Mouse (Mus musculus): ENCODE measurements around the gene Ccdc65. TPM values are rescaled to one million over a fixed set of nuclear protein-coding genes. Genes with fewer than 3 reads are reported as not detected.

The Ccdc65 gene
- polyA plus RNA-seq, 1 experiment, result 0.48 TPM

DNA sequence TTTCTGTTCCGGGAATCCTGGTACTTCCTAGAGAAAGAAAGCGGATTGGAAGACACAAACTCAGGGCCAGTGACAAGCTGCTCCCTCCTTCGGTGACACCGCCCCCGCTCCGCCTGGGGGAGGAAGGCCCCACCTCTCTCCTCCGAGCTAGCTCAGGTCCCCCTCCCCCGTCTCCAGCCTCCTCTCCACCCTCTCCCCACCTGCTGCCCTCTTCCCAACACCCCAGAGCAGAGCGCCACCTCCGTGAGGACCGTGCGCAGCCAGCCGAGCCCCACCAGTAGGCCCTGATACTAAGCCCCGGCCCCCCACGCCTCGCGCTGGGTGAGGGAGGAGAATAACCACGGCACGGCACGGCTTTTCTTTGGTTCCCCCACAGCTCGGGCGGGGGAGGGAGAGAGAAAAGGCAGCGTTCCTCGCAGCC, 54.2 kb downstream of the Ccdc65 start:
- Histone ChIP-seq H3K36me3 (ENCODE audit: control insufficient read depth, insufficient read depth) (peaks cover 39% of the 10 kb centered on the region), H3K79me3 (ENCODE audit: low read depth) (peaks cover 48% of the 10 kb centered on the region), H3K4me3 (ENCODE audit: insufficient read depth, poor library complexity, severe bottlenecking) (peak overlapping the region; percentile 100), H3ac (ENCODE audit: control insufficient read depth, insufficient read length, low read depth) (peak overlapping the region; percentile 91), H3K27me3 (ENCODE audit: control insufficient read depth, insufficient read depth, insufficient read length) (no peaks in the 10 kb centered on the region), H3K79me2 (ENCODE audit: control insufficient read depth, insufficient read depth) (peaks cover 59% of the 10 kb centered on the region)
- TF ChIP-seq CEBPB (IDR thresholded peaks at IDR 0.05; ENCODE audit: low read depth), result no peak
- TF ChIP-seq MAX (IDR thresholded peaks at IDR 0.05), result peak; percentile 24
- TF ChIP-seq MYOD1 (IDR thresholded peaks at IDR 0.05; ENCODE audit: control insufficient read depth, insufficient read length, low read depth), result peak; percentile 18

DNA sequence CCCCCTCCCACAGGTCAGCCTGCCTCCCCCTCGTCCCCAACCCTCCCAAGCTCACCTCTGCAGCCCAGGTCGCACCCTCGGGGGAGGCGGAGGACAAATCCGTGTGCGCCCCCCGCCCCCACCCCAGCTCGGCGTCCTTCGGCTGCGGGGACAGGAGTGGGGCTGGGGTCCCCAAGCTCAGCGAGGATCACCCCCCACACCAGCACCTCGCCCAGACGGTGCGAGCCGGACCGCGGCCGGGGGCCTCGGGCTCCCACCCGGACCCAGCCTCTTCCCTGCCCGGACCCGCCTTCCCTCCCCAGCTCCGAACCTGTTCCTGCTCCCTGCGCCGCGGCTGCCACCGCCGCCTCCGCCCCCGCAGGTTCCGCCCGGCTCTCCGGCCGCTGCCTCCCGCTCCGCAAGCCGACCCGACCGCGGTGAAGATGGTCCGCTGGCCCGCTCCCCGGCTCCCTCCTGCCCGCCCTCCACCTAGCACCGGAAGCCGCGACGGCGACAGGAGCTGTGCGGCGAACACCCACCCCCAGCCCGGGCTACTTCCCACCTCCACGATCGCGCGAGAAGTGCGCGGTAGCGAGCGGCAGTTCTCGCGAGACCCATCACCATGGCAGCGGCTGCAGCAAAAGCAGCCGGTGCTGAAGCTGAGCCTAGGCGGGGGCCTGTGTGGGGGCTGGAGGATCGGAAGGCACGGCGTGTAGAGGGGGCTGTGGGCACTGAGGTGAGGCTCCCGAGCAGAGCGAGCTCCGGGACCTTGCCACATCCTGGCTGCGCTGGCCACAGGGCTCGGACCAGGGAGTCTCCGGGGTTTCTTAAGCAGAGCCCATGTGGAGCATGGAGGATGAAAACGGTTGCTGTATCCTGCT, 54.9 kb downstream of the Ccdc65 start, which contains the start of gene Arf3:
Gene Arf3, minus strand, starts transcription at position 545 of the 860 bp plus-strand sequence.
- no peak for TF ChIP-seq CTCF (IDR thresholded peaks at IDR 0.05; ENCODE audit: control insufficient read depth, insufficient read depth, insufficient read length)
- TF ChIP-seq MAX (IDR thresholded peaks at IDR 0.05), result peak; percentile 46
- no peak for TF ChIP-seq MYOD1 (IDR thresholded peaks at IDR 0.05; ENCODE audit: control insufficient read depth, insufficient read length, low read depth)
- H3K27me3 ChIP-seq (ENCODE audit: control insufficient read depth, insufficient read depth, insufficient read length), result no peaks in the 10 kb centered on the region
- H3K36me3 ChIP-seq (ENCODE audit: control insufficient read depth, insufficient read depth), result peaks cover 35% of the 10 kb centered on the region
- H3K79me2 ChIP-seq (ENCODE audit: control insufficient read depth, insufficient read depth), result peaks cover 52% of the 10 kb centered on the region
- H3K79me3 ChIP-seq (ENCODE audit: low read depth), result peaks cover 42% of the 10 kb centered on the region
- H3ac ChIP-seq (ENCODE audit: control insufficient read depth, insufficient read length, low read depth), result peak within 1 kb of the TSS; percentile 91
- H3K4me3 ChIP-seq (ENCODE audit: insufficient read depth, poor library complexity, severe bottlenecking), result peak within 1 kb of the TSS; percentile 100

DNA sequence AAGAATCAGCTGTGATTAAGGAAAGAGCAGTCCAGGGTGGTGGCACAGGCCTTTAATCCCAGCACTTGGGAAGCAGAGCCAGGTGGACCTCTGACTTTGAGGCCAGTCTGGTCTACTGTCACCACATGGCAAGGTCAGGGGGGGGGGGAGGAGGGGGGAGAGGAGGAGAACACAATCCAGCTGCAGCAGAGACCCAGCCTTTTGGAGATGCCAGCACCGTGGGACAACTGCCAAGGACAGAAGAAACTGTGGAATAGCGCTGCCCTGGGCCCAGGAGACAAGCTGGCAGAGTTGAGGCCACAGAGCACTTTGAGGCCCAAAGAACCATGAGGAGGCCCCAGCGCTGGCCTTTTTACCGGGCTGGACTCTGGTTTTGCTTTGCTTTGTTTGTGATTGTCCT, 57.9 kb downstream of the Ccdc65 start:
- no peaks in the 10 kb centered on the region for H3K27me3 ChIP-seq (ENCODE audit: control insufficient read depth, insufficient read depth, insufficient read length)
- no peak for TF ChIP-seq FOSL1 (IDR thresholded peaks at IDR 0.05; ENCODE audit: insufficient read depth, low read length, poor library complexity, severe bottlenecking)
- TF ChIP-seq USF1 (IDR thresholded peaks at IDR 0.05; ENCODE audit: low read depth), result no peak
- no peak for TF ChIP-seq MYOD1 (IDR thresholded peaks at IDR 0.05; ENCODE audit: control insufficient read depth, insufficient read length, low read depth)
- no peak for TF ChIP-seq MYOG (IDR thresholded peaks at IDR 0.05; ENCODE audit: control insufficient read depth, extremely low read depth, insufficient read length)
- no peak for TF ChIP-seq MAX (IDR thresholded peaks at IDR 0.05)
- TF ChIP-seq CTCF (IDR thresholded peaks at IDR 0.05; ENCODE audit: control insufficient read depth, insufficient read depth, insufficient read length), result no peak
- TF ChIP-seq CEBPB (IDR thresholded peaks at IDR 0.05; ENCODE audit: low read depth), result no peak
- H3ac ChIP-seq (ENCODE audit: control insufficient read depth, insufficient read length, low read depth), result no peak overlapping the region
- peaks cover 12% of the 10 kb centered on the region for H3K79me3 ChIP-seq (ENCODE audit: low read depth)
- no peak overlapping the region for H3K4me3 ChIP-seq (ENCODE audit: insufficient read depth, poor library complexity, severe bottlenecking)
- H3K36me3 ChIP-seq (ENCODE audit: control insufficient read depth, insufficient read depth), result peaks cover 8% of the 10 kb centered on the region
- H3K79me2 ChIP-seq (ENCODE audit: control insufficient read depth, insufficient read depth), result peaks cover 22% of the 10 kb centered on the region

DNA sequence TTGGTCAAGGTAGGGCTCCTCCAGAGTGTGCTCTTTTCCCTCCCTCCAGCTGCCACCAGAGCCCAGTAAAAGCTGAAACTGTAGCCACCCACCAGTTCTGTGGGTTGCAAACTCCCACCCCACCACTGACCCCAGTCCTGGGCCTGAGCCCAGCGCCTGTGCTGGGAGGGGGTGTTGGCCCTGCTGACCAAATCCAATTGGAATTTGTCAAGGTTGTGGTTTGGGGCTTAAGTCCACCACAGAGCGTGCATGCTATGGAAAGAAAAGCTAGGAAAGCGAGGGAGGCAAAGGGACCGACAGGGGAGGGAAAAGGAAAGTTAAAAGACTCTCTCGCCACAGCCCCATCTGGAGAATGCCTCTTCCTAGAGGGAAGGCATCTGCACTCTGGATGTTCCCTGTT, 60.3 kb downstream of the Ccdc65 start:
- no peak for TF ChIP-seq MYOG (IDR thresholded peaks at IDR 0.05; ENCODE audit: control insufficient read depth, extremely low read depth, insufficient read length)
- TF ChIP-seq MYOD1 (IDR thresholded peaks at IDR 0.05; ENCODE audit: control insufficient read depth, insufficient read length, low read depth), result no peak
- TF ChIP-seq CEBPB (IDR thresholded peaks at IDR 0.05; ENCODE audit: low read depth), result no peak
- TF ChIP-seq CTCF (IDR thresholded peaks at IDR 0.05; ENCODE audit: control insufficient read depth, insufficient read depth, insufficient read length), result no peak
- TF ChIP-seq FOSL1 (IDR thresholded peaks at IDR 0.05; ENCODE audit: insufficient read depth, low read length, poor library complexity, severe bottlenecking), result no peak
- TF ChIP-seq USF1 (IDR thresholded peaks at IDR 0.05; ENCODE audit: low read depth), result no peak
- peak; percentile 66 for TF ChIP-seq MAX (IDR thresholded peaks at IDR 0.05)
- no peak overlapping the region for H3ac ChIP-seq (ENCODE audit: control insufficient read depth, insufficient read length, low read depth)
- no peaks in the 10 kb centered on the region for H3K27me3 ChIP-seq (ENCODE audit: control insufficient read depth, insufficient read depth, insufficient read length)
- no peaks in the 10 kb centered on the region for H3K79me2 ChIP-seq (ENCODE audit: control insufficient read depth, insufficient read depth)
- peaks cover 23% of the 10 kb centered on the region for H3K36me3 ChIP-seq (ENCODE audit: control insufficient read depth, insufficient read depth)
- no peak overlapping the region for H3K4me3 ChIP-seq (ENCODE audit: insufficient read depth, poor library complexity, severe bottlenecking)
- no peaks in the 10 kb centered on the region for H3K79me3 ChIP-seq (ENCODE audit: low read depth)

DNA sequence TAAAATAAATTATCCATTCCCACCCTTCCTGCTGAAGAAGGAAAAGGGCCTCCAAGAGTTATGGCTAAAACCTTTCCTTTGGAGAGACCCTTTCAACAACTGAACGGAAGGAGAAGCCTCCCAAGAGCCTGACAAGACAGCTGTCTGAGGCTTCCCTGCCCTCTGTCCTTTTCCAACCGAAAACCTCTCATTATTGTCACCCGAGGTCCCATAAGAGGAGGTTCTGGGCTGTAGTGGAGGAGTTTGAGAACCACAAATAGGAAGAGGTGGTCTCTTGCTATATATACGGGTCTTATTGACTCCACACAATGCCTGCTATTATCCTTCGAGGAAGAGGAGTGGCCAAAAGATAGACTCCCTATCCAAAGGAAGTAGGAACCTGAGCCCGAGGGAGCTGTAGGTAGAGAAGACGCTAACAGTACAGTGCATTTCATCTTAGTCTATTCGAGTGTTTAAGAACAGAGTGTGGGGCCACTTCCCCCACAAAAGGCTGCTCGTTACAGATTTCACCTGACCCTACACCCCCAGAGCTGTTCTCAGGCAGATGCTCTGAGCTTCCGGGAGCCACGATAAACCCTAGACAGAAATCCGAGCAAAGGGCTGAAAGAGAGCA, 63.9 kb downstream of the Ccdc65 start:
- Histone ChIP-seq H3K79me3 (ENCODE audit: low read depth) (no peaks in the 10 kb centered on the region), H3K36me3 (ENCODE audit: control insufficient read depth, insufficient read depth) (peaks cover 39% of the 10 kb centered on the region), H3K4me3 (ENCODE audit: insufficient read depth, poor library complexity, severe bottlenecking) (no peak overlapping the region), H3K27me3 (ENCODE audit: control insufficient read depth, insufficient read depth, insufficient read length) (no peaks in the 10 kb centered on the region), H3ac (ENCODE audit: control insufficient read depth, insufficient read length, low read depth) (no peak overlapping the region), H3K79me2 (ENCODE audit: control insufficient read depth, insufficient read depth) (peaks cover 13% of the 10 kb centered on the region)
- TF ChIP-seq MYOG (IDR thresholded peaks at IDR 0.05; ENCODE audit: control insufficient read depth, extremely low read depth, insufficient read length) (no peak), MAX (IDR thresholded peaks at IDR 0.05) (no peak), CTCF (IDR thresholded peaks at IDR 0.05; ENCODE audit: control insufficient read depth, insufficient read depth, insufficient read length) (no peak), MYOD1 (IDR thresholded peaks at IDR 0.05; ENCODE audit: control insufficient read depth, insufficient read length, low read depth) (no peak), CEBPB (IDR thresholded peaks at IDR 0.05; ENCODE audit: low read depth) (no peak), FOSL1 (IDR thresholded peaks at IDR 0.05; ENCODE audit: insufficient read depth, low read length, poor library complexity, severe bottlenecking) (no peak)

Measured in C2C12 (cell line).